Mouse (Mus musculus): ENCODE measurements around the gene Mfsd12.

DNA sequence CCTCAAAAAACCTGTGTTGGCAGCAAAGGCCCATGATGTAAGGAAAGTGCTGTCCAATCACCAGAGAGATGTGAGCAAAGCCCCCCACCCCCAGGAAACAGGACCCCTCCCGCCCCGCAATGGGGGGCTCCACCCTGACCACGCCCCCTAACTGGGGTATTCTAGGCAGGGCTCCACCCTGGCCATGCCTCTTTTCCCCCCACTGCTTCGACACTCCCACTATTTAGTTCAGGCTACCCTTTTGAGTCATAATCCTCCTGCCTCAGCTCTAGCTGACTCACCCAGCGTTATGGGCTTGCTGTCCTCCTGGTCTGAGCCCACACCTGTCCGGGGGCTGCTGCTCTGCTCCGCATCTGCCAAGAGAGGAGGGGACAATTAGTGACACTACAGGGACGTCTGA, 52.0 kb downstream of the Mfsd12 start:
- TF ChIP-seq POLR2A (IDR thresholded peaks at IDR 0.05; ENCODE audit: control insufficient read depth, low read depth, low read length) (no peak), CTCF (IDR thresholded peaks at IDR 0.05; ENCODE audit: control insufficient read depth, insufficient read depth, insufficient replicate concordance, low read depth, low read length) (no peak)
